Mouse (Mus musculus) urinary bladder, postnatal 14 days (tissue): Measurements from ENCODE around the gene Trmt11.
"Not testable (repeated sequence)": the region's sequence is repeated elsewhere in the genome, so short reads cannot be mapped to it uniquely, and the experiment has no call there.

Experiments used
- DNase-seq: peaks from one replicate; pipeline ENCODE4 v3.0.0; 2021; ENCODE audit warnings: low spot score

Gene Trmt11

DNA sequence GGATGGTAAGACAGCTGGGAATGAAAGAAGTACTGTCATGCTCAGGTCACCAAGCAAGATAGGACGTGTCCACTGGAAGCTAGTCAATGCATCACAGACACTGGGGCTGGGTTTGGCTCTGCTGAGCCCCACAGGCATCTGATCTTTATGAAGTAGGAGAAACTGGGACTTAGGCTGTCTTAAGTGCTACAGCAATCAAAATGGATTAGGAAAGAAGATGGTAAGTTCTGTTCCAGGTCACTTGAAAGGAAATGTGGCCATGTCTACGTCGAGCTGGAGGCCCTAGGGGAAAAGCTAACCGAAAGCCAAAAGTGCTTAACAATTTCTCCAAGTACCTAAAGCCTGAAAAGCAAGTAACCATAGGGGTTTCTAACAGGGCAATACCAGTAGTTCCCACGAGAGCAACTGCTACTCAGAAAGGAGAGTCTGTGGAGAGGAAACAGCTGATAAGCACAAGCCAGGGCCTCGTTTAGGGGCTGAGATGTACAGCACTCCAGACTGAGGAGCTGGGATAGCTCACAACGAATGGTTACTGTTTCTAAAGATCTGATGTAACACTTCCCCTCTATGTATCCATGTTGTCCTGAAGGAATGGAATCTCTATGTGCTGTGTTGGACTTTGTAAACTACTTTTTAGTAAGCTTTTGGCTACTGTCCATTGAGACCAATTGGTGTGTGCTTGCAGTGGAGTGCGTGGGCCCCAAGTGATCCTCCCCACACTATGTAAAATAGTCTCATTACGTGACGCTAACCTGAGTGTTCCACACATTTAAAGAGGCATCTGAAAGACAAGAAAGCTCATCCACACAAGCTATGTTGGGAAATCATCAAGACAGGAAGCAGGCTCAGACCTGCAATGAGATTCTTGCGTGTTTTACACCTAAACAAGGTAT, 44.6 kb downstream of the Trmt11 start:
- DNase-seq: no peak

DNA sequence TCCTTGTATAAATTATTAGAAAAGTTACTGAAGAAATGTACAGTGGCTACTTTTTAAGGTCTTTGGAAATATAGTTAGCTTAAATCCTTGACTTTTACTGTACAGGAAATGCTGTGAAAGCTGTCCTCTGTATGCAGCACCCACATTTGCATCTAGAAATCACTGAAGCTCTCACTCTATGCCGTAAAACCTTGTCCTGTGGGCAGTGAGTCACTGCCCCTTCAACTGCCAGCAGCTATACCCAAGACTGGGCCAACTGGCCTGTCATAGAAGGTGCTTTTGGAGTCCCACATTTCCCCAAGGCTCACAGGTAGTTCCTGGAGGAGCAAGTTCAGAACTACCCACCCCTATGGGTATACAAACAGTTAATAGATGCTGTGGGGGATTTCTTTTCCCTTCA, 48.2 kb downstream of the Trmt11 start:
- DNase-seq: no peak

- no peak for DNase-seq
These were observed 50.6 kb downstream of the Trmt11 start for GRCm38 (mm10) chr10:30549974-30550373.

GRCm38 (mm10) chr10:30538538-30538815, 62.1 kb downstream of the Trmt11 start:
- DNase-seq: no peak

DNA sequence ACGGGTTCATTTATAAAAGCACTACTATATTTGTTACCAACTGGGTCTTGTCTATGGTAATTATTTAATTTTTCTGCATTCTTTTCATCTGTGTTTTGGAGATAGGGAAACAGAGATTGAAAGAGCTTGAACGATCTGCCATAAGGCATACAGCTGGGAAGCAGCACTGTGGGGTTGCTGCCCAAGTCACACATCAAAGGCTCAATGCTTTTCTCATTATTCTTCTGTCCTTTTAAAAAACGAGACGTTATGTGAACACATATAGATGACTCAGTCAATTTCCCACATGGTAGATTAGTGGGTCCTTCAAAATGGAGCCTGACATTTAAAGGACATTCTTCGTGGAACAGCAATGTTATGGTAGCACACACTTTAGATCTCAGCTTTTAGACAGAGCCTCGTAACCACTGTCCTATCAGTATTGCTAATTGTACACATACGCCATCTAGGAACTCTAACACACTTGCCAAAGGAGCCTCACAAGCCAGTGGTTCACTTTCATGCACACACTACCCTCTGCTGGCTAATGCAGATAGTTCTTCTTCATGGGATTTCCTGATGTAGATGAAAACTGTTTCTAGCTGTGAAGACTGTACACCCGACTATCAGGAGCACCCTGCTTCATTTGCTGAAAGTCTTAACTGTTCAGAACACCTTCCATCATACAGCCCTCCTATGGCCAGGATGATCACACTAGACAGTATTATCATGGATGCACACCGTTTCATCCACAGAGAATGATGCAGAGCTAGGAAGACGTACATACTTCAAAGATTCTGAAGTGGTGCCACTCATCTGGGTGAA, 62.6 kb downstream of the Trmt11 start:
- DNase-seq: no peak

GRCm38 (mm10) chr10:30535930-30536329, 64.6 kb downstream of the Trmt11 start:
- not testable (repeated sequence) for DNase-seq

DNA sequence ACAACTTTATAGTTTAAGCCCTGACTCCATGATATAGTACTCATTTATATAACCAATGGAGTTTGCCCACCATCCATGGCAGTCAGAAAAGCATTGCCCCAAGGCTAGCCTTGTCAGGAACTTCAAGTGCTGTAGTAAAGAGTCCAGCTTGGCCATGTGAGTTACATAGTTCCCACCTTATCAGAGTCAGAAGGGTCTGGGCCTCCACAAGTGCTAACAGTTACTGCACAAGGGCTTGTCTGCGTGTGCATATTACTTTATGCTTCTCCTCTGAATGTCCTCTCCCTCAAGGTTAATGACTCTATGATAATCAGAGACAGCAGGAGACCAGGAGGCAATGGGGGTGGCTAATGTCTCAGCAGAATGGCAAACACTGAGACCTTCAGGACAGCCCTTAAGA, 73.4 kb downstream of the Trmt11 start:
- DNase-seq: no peak

DNA sequence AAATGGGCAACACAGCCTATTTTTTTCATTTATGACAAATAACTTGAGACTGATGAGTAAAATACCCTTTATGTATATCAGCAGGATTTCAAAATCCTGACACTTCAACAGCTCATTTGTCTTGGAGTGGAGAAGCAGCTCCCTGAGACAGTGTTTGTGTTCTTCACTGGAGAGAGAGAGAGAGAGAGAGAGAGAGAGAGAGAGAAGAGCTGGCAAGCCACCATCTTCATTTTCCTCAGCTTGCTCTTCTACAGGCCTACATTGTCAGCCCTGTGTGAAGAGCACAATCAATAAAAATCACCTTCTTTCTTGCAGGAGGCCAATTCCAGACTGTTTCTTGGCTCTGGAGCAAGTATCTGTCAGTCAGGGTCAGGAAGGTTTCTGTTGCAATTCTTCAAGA, 78.8 kb downstream of the Trmt11 start:
- no peak for DNase-seq

DNA sequence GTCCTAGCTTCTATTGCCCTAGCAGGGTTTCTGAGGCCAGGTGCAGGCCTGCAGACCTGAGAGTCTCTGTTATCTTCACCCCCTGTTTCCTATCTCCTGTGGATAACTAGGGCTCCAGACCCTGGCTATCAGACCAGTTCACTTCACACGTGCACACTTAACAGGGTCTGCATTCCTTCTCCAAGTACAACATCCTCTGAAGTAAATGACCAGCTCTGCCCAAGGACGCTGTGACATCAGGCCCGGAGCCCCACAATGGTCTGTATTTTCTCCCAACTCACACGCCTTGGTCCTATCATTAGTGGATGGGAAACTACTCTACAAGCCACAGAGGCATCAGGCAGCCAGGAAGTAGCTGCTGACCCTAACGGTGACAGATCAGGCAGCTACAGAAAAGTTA, 81.4 kb downstream of the Trmt11 start:
- no peak for DNase-seq

DNA sequence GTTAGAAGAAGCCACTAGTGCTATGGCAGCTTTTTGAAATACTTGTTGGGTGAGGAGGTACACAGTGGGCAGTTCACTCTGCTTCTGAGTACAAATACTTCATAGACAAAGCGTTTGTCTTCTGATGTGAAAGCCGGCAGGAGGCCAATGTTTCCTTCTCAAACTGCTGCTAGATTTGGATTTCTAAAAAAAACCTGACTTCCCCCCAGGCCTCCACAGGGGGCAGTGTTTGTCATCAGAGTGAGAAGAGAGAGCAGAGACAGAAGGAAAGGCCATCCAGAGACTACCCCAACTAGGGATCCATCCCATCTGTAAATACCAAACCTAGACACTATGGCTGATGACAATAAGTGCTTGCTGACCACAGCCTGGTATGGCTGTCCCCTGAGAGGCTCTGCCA, 83.3 kb downstream of the Trmt11 start:
- no peak for DNase-seq

DNA sequence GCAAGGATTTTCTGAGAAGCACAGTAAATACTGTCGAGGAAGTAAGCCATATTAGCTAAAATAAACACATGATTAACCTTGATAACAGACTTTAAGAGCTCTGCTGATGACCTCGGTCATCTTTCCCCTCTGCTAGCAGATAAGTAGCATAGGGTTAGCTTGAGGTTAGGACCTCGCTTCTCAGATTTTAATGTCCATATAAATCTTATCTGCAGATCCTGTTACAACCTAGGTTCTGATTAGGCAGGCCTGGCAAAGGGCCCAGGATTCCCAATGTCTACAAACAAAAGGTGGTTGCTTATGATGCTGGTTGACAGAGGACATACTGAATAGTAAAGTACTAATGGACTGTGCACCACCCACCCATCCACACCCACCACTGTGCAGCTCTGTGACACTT, 83.8 kb downstream of the Trmt11 start:
- peak; percentile 10 for DNase-seq

DNA sequence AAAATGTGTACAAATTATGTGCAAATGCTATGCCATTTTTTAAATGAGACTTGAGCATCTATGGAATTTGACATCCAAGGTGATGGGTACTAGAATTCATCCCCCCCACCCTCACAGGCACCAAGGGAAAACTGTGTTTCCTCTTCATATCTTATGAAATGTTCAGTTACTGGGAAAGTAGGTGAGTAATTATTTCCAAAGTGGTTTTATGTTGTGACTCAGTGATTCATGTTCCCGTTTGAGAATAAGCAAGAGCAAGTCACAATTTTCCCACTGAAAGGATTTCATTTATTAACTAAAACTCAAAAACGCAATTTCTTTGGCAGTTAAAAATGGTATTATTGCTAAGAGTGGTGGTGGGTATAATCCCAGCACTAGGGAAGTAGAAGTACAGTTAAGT, 95.8 kb downstream of the Trmt11 start:
- no peak for DNase-seq

- DNase-seq: no peak
These were observed 97.4 kb downstream of the Trmt11 start for GRCm38 (mm10) chr10:30503168-30503567.

- DNase-seq: no peak
These were observed 97.8 kb downstream of the Trmt11 start for GRCm38 (mm10) chr10:30502718-30503117.

- not testable (repeated sequence) for DNase-seq
These were observed 102.3 kb downstream of the Trmt11 start for GRCm38 (mm10) chr10:30498223-30498622.
